Mouse (Mus musculus) ES-E14 (cell line): ENCODE measurements around the gene Ccng2. TPM values are rescaled to one million over a fixed set of nuclear protein-coding genes. Genes with fewer than 3 reads are reported as not detected.

Source experiments
- DNase-seq: peaks from one replicate; pipeline ENCODE4 v3.0.0-alpha.2; 2013; ENCODE audit warnings: low read depth, low spot score
- H3K27ac ChIP-seq: 2 replicates; pipeline ENCODE4 v1.5.1; 2012; ENCODE audit warnings: low read depth, mild to moderate bottlenecking, low read length, moderate library complexity, mixed read lengths; ENCODE audit not compliant: poor library complexity, insufficient read depth, severe bottlenecking
- H3K36me3 ChIP-seq: 2 replicates; pipeline ENCODE4 v1.6.1; 2012; ENCODE audit warnings: mild to moderate bottlenecking, low read length, moderate library complexity, mixed read lengths; ENCODE audit not compliant: control insufficient read depth, poor library complexity, insufficient read depth, severe bottlenecking
- H3K4me1 ChIP-seq, 2 experiments: fragments of 150-350 bp in 1 of 2; sonication (generic) in 1 of 2; 2 replicates each; pipeline ENCODE4 v1.6.1; 2012; ENCODE audit warnings: low read length in 2 of 2, mild to moderate bottlenecking in 1 of 2, mixed read lengths in 1 of 2; ENCODE audit not compliant: control insufficient read depth in 2 of 2, insufficient read depth in 2 of 2, poor library complexity in 1 of 2
- H3K4me3 ChIP-seq, 2 experiments: fragments of 150-350 bp in 1 of 2; sonication (generic) in 1 of 2; 2 replicates each; pipeline ENCODE4 v1.5.1; 2012; ENCODE audit warnings: low read length in 2 of 2, low read depth in 1 of 2, mild to moderate bottlenecking in 1 of 2, mixed read lengths in 1 of 2; ENCODE audit not compliant: insufficient read depth in 1 of 2, poor library complexity in 1 of 2, severe bottlenecking in 1 of 2
- H3K9ac ChIP-seq: 2 replicates; pipeline ENCODE4 v1.6.1; 2012; ENCODE audit warnings: low read depth, mild to moderate bottlenecking, low read length, mixed read lengths; ENCODE audit not compliant: poor library complexity, insufficient read depth, severe bottlenecking
- H3K9me3 ChIP-seq: fragments of 150-350 bp; sonication (generic); 2 replicates; pipeline ENCODE4 v1.6.1; 2012; ENCODE audit warnings: low read depth, mild to moderate bottlenecking, low read length; ENCODE audit not compliant: control insufficient read depth, insufficient read depth
- CHD2 ChIP-seq: IDR thresholded peaks from 2 replicates; pipeline ENCODE4 v1.6.1; 2014; ENCODE audit warnings: mild to moderate bottlenecking, low read depth, low read length, inconsistent platforms
- HCFC1 ChIP-seq: IDR thresholded peaks from 2 replicates; pipeline ENCODE4 v1.6.1; 2012; ENCODE audit warnings: low read length, inconsistent platforms, borderline replicate concordance; ENCODE audit not compliant: insufficient read depth
- MAFK ChIP-seq: IDR thresholded peaks from 2 replicates; pipeline ENCODE4 v1.6.1; 2014; ENCODE audit warnings: mild to moderate bottlenecking, low read depth, low read length, inconsistent platforms; ENCODE audit not compliant: insufficient read depth
- ZC3H11A ChIP-seq: IDR thresholded peaks from 2 replicates; pipeline ENCODE4 v1.6.1; 2012; ENCODE audit warnings: low read depth, mild to moderate bottlenecking, inconsistent platforms, low read length, borderline replicate concordance
- ZNF384 ChIP-seq: IDR thresholded peaks from 2 replicates; pipeline ENCODE4 v1.6.1; 2012; ENCODE audit warnings: low read depth, low read length, inconsistent platforms
- in situ Hi-C, 2 experiments: fragments of 600-800 bp; cut with MboI; formaldehyde crosslinking; loops; one replicate each; pipeline ENCODE4 v1.15.1; 2025; ENCODE audit warnings: low sequenced_read_pairs in 2 of 2, inconsistent platforms in 1 of 2; ENCODE audit not compliant: unreplicated experiment in 2 of 2
- total RNA-seq: library from RNA; depleted of rRNA; stranded (reverse); fragments of 300-350 nt; gene quantifications from 2 replicates; pipeline ENCODE4 v1.2.3, GENCODE M21; 2012

Ccng2 gene
- total RNA-seq, 1 experiment = 12.4 TPM

DNA sequence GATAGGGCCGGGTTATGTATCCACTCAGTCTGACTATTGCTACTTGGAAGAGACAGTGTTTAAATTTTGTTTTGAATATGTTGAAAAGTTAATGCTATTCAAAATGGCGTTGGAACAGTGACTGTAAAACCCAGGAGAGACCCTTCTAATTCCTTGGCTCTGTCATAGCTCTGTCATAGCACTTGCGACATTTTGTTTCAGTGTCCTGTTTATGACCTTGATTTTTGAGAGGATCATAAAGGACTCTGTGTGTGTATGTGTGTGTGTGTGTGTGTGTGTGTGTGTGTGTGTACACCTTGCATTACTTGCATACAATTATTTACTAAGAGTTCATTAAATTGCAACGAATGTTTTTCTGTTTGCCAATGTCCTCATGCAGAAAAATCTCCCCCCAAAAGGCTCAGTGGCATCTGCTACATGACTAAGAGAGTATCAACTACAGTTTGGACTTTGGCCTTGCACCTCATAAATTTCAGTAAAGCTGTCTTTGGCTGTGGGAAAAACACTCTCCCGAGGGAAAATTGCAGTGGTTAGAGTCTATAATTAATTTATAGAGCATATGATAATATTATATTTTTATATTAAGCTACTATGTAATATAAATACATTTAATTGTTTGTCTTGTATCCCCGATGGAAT lies 17.0 kb upstream of the Ccng2 start:
- Histone ChIP-seq H3K9ac (no peak overlapping the region), H3K9me3 (no peaks in the 10 kb centered on the region), H3K4me1 (no peaks in the 10 kb centered on the region), H3K36me3 (no peaks in the 10 kb centered on the region), H3K27ac (no peak overlapping the region), H3K4me3 (no peak overlapping the region)
- no peak for TF ChIP-seq HCFC1
- no peak for TF ChIP-seq MAFK
- TF ChIP-seq ZC3H11A = no peak
- no peak for TF ChIP-seq ZNF384
- TF ChIP-seq CHD2 = no peak
- in situ Hi-C loops = no loop called here
- DNase-seq = no peak

GRCm38 (mm10) chr5:93251001-93251760 lies 15.9 kb upstream of the Ccng2 start:
- TF ChIP-seq HCFC1 (no peak), ZC3H11A (no peak), CHD2 (no peak), ZNF384 (no peak), MAFK (no peak)

GRCm38 (mm10) chr5:93255759-93256265 lies 11.2 kb upstream of the Ccng2 start:
- Histone ChIP-seq H3K4me3 (no peak overlapping the region), H3K4me1 (no peaks in the 10 kb centered on the region), H3K9me3 (no peaks in the 10 kb centered on the region), H3K9ac (no peak overlapping the region), H3K36me3 (no peaks in the 10 kb centered on the region), H3K27ac (no peak overlapping the region)
- no peak for DNase-seq
- in situ Hi-C loops = no loop called here
- TF ChIP-seq ZNF384 = no peak
- TF ChIP-seq ZC3H11A = no peak
- TF ChIP-seq HCFC1 = no peak
- TF ChIP-seq CHD2 = no peak
- TF ChIP-seq MAFK = no peak

More at GRCm38 (mm10) chr5:93251001-93251760, 15.9 kb upstream of the Ccng2 start:
- Histone ChIP-seq H3K36me3 (no peaks in the 10 kb centered on the region), H3K4me1 (no peaks in the 10 kb centered on the region), H3K9me3 (no peaks in the 10 kb centered on the region), H3K27ac (no peak overlapping the region), H3K9ac (no peak overlapping the region), H3K4me3 (no peak overlapping the region)
- no peak for DNase-seq
- in situ Hi-C loops = no loop called here

GRCm38 (mm10) chr5:93256820-93257405 lies 10.1 kb upstream of the Ccng2 start:
- in situ Hi-C loops = no loop called here
- no peaks in the 10 kb centered on the region for H3K9me3 ChIP-seq
- TF ChIP-seq MAFK (no peak), HCFC1 (no peak), ZNF384 (no peak), CHD2 (no peak), ZC3H11A (no peak)
- no peak for DNase-seq
- H3K4me1 ChIP-seq = no peaks in the 10 kb centered on the region
- H3K4me3 ChIP-seq = no peak overlapping the region
- no peaks in the 10 kb centered on the region for H3K36me3 ChIP-seq
- H3K27ac ChIP-seq = no peak overlapping the region
- no peak overlapping the region for H3K9ac ChIP-seq
